Mouse (Mus musculus) cortical plate, adult 2 months (tissue): ENCODE data around the gene D630039A03Rik.

Experiments used
- CTCF ChIP-seq: fragments of 200-500 bp; IDR thresholded peaks from 2 replicates; pipeline ENCODE4 v1.5.1; 2011; ENCODE audit warnings: mild to moderate bottlenecking, control low read depth, low read length; ENCODE audit not compliant: insufficient read depth; ENCODE audit errors: extremely low read depth
- POLR2A ChIP-seq: fragments of 200-500 bp; IDR thresholded peaks from 2 replicates; pipeline ENCODE4 v1.6.1; 2011; ENCODE audit warnings: mild to moderate bottlenecking, low read length, control low read depth; ENCODE audit not compliant: insufficient read depth; ENCODE audit errors: extremely low read depth

- TF ChIP-seq POLR2A: peak; percentile 32; the same call in 1 of the 2 replicates
- TF ChIP-seq CTCF: no peak
Observed at GRCm38 (mm10) chr4:57955544-57955958, 39.5 kb upstream of the D630039A03Rik start.
